Mouse (Mus musculus): Measurements from ENCODE around the gene Col16a1.

- TF ChIP-seq POLR2A (IDR thresholded peaks at IDR 0.05; ENCODE audit: control insufficient read depth, extremely low read depth, insufficient read depth, low read length, poor library complexity) (no peak), CTCF (IDR thresholded peaks at IDR 0.05; ENCODE audit: borderline replicate concordance, control insufficient read depth, extremely low read depth, insufficient read depth, low read length, poor library complexity) (no peak)
These were observed 83.9 kb downstream of the Col16a1 start for GRCm38 (mm10) chr4:130131448-130132105.

All from thymus, adult 2 months (tissue).